Mouse (Mus musculus) adrenal gland, adult 2 months (tissue): Measurements from ENCODE around the gene Gatad2a. TPM values are rescaled to one million over a fixed set of nuclear protein-coding genes. Genes with fewer than 3 reads are reported as not detected.
"Not testable (repeated sequence)": the region's sequence is repeated elsewhere in the genome, so short reads cannot be mapped to it uniquely, and the experiment has no call there.

ENCODE experiments used
- DNase-seq: peaks from one replicate; pipeline ENCODE4 v3.0.0; 2021
- polyA plus RNA-seq: library from polyadenylated mRNA; depleted of rRNA; stranded (reverse); fragments of >200 nt; gene quantifications from 2 replicates; pipeline ENCODE4 v1.2.3, GENCODE M21; 2012
- total RNA-seq, 2 experiments: library from RNA; stranded (reverse); gene quantifications; 2 replicates each; pipeline ENCODE4 v1.2.3; 2021

The Gatad2a gene
- total and polyA plus RNA-seq, 3 experiments: 102 to 116 (median 105) TPM

GRCm38 (mm10) chr8:69995422-69995775, 785 bp downstream of the Gatad2a start:
- DNase-seq: no peak

- DNase-seq: not testable (repeated sequence)
These were observed 7.2 kb downstream of the Gatad2a start for GRCm38 (mm10) chr8:69988936-69989335.

GRCm38 (mm10) chr8:69987744-69988143, 8.4 kb downstream of the Gatad2a start:
- no peak for DNase-seq

GRCm38 (mm10) chr8:69984876-69985553, 11.2 kb downstream of the Gatad2a start:
- no peak for DNase-seq

- no peak for DNase-seq
These were observed 17.7 kb downstream of the Gatad2a start for GRCm38 (mm10) chr8:69978456-69978855.

GRCm38 (mm10) chr8:69974806-69975205, 21.4 kb downstream of the Gatad2a start:
- DNase-seq: no peak

- peak; percentile 99 for DNase-seq
These were observed 22.0 kb downstream of the Gatad2a start for GRCm38 (mm10) chr8:69974194-69974614.

GRCm38 (mm10) chr8:69973442-69974161, 22.6 kb downstream of the Gatad2a start:
- peak; percentile 76 for DNase-seq

GRCm38 (mm10) chr8:69973063-69973441, 23.1 kb downstream of the Gatad2a start:
- no peak for DNase-seq

- no peak for DNase-seq
These were observed 25.3 kb downstream of the Gatad2a start for GRCm38 (mm10) chr8:69970880-69971279.

GRCm38 (mm10) chr8:69967291-69967933, 28.8 kb downstream of the Gatad2a start:
- no peak for DNase-seq

- DNase-seq: peak; percentile 73
These were observed 36.9 kb downstream of the Gatad2a start for GRCm38 (mm10) chr8:69959241-69959640.

- DNase-seq: no peak
These were observed 38.3 kb downstream of the Gatad2a start for GRCm38 (mm10) chr8:69957879-69958278.

- no peak for DNase-seq
These were observed 38.8 kb downstream of the Gatad2a start for GRCm38 (mm10) chr8:69957419-69957818.

- peak; percentile 70 for DNase-seq
These were observed 39.5 kb downstream of the Gatad2a start for GRCm38 (mm10) chr8:69956651-69957050.

GRCm38 (mm10) chr8:69954642-69955041, 41.5 kb downstream of the Gatad2a start:
- no peak for DNase-seq

- no peak for DNase-seq
These were observed 42.0 kb downstream of the Gatad2a start for GRCm38 (mm10) chr8:69954213-69954612.

- no peak for DNase-seq
These were observed 45.9 kb downstream of the Gatad2a start for GRCm38 (mm10) chr8:69950300-69950699.

- DNase-seq: not testable (repeated sequence)
These were observed 53.7 kb downstream of the Gatad2a start for GRCm38 (mm10) chr8:69942495-69942894.

- DNase-seq: no peak
These were observed 55.8 kb downstream of the Gatad2a start for GRCm38 (mm10) chr8:69940386-69940785.

GRCm38 (mm10) chr8:69939633-69940032, 56.6 kb downstream of the Gatad2a start:
- no peak for DNase-seq

GRCm38 (mm10) chr8:69938245-69938982, 57.8 kb downstream of the Gatad2a start:
- no peak for DNase-seq
